Mouse (Mus musculus) lung, adult 2 months (tissue): ENCODE measurements around the gene Osbpl8.

Source experiments
- CTCF ChIP-seq: fragments of 200-500 bp; IDR thresholded peaks from 2 replicates; pipeline ENCODE4 v1.5.1; 2011; ENCODE audit warnings: mild to moderate bottlenecking, low read length, control low read depth; ENCODE audit not compliant: insufficient read depth
- POLR2A ChIP-seq: fragments of 200-500 bp; IDR thresholded peaks from 2 replicates; pipeline ENCODE4 v1.6.1; 2011; ENCODE audit warnings: low read depth, mild to moderate bottlenecking, control low read depth, low read length, borderline replicate concordance; ENCODE audit errors: extremely low read depth

DNA sequence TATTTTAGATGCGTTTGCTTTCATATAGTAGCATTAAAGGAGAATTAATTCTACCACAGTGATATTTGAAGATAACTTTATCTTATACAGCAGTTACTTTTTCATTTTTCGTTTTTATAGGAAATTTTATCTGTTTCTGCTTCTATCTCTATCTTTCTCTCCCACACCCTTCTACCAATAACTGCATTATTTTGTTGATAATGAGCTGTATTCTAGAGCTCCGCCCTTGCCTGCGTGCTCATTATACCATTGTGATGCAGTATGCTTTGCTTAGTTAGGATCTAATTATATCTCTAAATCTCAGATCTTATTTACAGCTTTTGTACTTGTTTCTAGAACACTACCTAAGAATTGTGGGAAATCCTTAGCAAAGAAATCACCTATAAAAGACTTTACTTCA, 85.6 kb downstream of the Osbpl8 start:
- TF ChIP-seq CTCF (no peak), POLR2A (no peak)
